17 mouse cellular contexts compared by ENCODE assay signal in genomic region chr7:122584421-122585151, GRCm38 (mm10).
DNase-seq lines count a peak whose midpoint lies in the region; ATAC-seq lines count a peak whose summit lies in the region.
"Had no signal": no experiment of that assay in that cellular context is flagged by ENCODE, and none has a peak within 500 bp of the region (broad histone marks: within the 10 kb centered on the region; RNA-seq: fewer than 3 reads in every experiment).

No protein-coding gene starts in this region.

- no peak overlapping the region for H3K27ac ChIP-seq in embryonic facial prominence, embryonic 14.5 days (replicated peaks; ENCODE audit: low read depth, low read length)
- H3K27ac ChIP-seq in embryonic facial prominence, embryonic 10.5 days (replicated peaks), result no peak overlapping the region
- H3K27ac ChIP-seq: heart, embryonic 10.5 days; limb, embryonic 13.5 days; macrophage; neural tube, embryonic 13.5 days had no signal

- H3K4me1 ChIP-seq in embryonic facial prominence, embryonic 14.5 days (ENCODE audit: control insufficient read depth, insufficient read depth, low read length), result no peaks in the 10 kb centered on the region
- no peaks in the 10 kb centered on the region for H3K4me1 ChIP-seq in embryonic facial prominence, embryonic 10.5 days
- H3K4me1 ChIP-seq: heart, embryonic 10.5 days; limb, embryonic 13.5 days; neural tube, embryonic 13.5 days had no signal

- H3K9ac ChIP-seq in embryonic facial prominence, embryonic 14.5 days (ENCODE audit: low read depth, low read length), result no peak overlapping the region
- H3K9ac ChIP-seq: limb, embryonic 13.5 days; neural tube, embryonic 13.5 days had no signal

- ATAC-seq in embryonic facial prominence, embryonic 14.5 days (ENCODE audit: low read depth), result no peak
- ATAC-seq: midbrain, embryonic 16.5 days; Patski had no signal

- no peak overlapping the region for H3K4me3 ChIP-seq in embryonic facial prominence, embryonic 14.5 days (ENCODE audit: low read depth, low read length)
- H3K4me3 ChIP-seq in embryonic facial prominence, embryonic 10.5 days, result no peak overlapping the region
- H3K4me3 ChIP-seq: heart, embryonic 10.5 days; limb, embryonic 13.5 days; neural tube, embryonic 13.5 days had no signal

- no peaks in the 10 kb centered on the region for H3K9me3 ChIP-seq in embryonic facial prominence, embryonic 14.5 days (ENCODE audit: control insufficient read depth, low read length)
- H3K9me3 ChIP-seq in embryonic facial prominence, embryonic 10.5 days, result no peaks in the 10 kb centered on the region
- H3K9me3 ChIP-seq: heart, embryonic 10.5 days; limb, embryonic 13.5 days; neural tube, embryonic 13.5 days had no signal

- no peak overlapping the region for H3K4me2 ChIP-seq in embryonic facial prominence, embryonic 14.5 days (ENCODE audit: low read depth, low read length)
- H3K4me2 ChIP-seq: limb, embryonic 13.5 days; neural tube, embryonic 13.5 days had no signal

- no peaks in the 10 kb centered on the region for H3K36me3 ChIP-seq in embryonic facial prominence, embryonic 14.5 days (ENCODE audit: control insufficient read depth, insufficient read depth, low read length)
- no peaks in the 10 kb centered on the region for H3K36me3 ChIP-seq in embryonic facial prominence, embryonic 10.5 days (replicated peaks)
- H3K36me3 ChIP-seq: heart, embryonic 10.5 days; limb, embryonic 13.5 days; neural tube, embryonic 13.5 days had no signal

- DNase-seq in embryonic facial prominence, embryonic 14.5 days (ENCODE audit: low spot score), result peak; percentile 40
- no peak for DNase-seq in embryonic facial prominence, embryonic 10.5 days (ENCODE audit: low spot score)
- DNase-seq in frontal cortex, postnatal 10 days (ENCODE audit: low spot score in 2 of 2), result peak; percentile 31 to 63
- DNase-seq in layer of hippocampus, postnatal 36 days, result peak; percentile 69 to 70
- DNase-seq in right cerebral cortex, adult 2 months (ENCODE audit: low spot score in 2 of 2), result peak; percentile 77 to 90
- DNase-seq in thymus, postnatal 25 days, result no peak
- no peak for DNase-seq in spleen, adult 18-20 months
- DNase-seq in gastrocnemius, postnatal 10 days, result no peak
- DNase-seq: cerebellum, adult 2 months; heart, postnatal 36 days; retina, postnatal 1 day had no signal

- H3K27me3 ChIP-seq in embryonic facial prominence, embryonic 14.5 days (replicated peaks; ENCODE audit: control insufficient read depth, insufficient read depth, low read length), result no peaks in the 10 kb centered on the region
- no peaks in the 10 kb centered on the region for H3K27me3 ChIP-seq in embryonic facial prominence, embryonic 10.5 days (replicated peaks; ENCODE audit: low read depth, poor library complexity, severe bottlenecking)
- H3K27me3 ChIP-seq: limb, embryonic 13.5 days; neural tube, embryonic 13.5 days; Patski had no signal

- WGBS in embryonic facial prominence, embryonic 14.5 days, result 71% methylated on average over 14 of the region's 14 CpGs
- 85% methylated on average over 14 of the region's 14 CpGs for WGBS in embryonic facial prominence, embryonic 10.5 days

Comparison
In these comparisons a context has a peak if more than half of its experiments do, and no peak if none do; other contexts are left out.
1. DNase-seq: peak in embryonic facial prominence, embryonic 14.5 days (single experiment), frontal cortex, postnatal 10 days (2 of 2), layer of hippocampus, postnatal 36 days (2 of 2) and right cerebral cortex, adult 2 months (2 of 2); none in embryonic facial prominence, embryonic 10.5 days (single experiment), thymus, postnatal 25 days (single experiment), spleen, adult 18-20 months (0 of 2) and gastrocnemius, postnatal 10 days (single experiment).